Mouse (Mus musculus) inflammation-experienced regulatory T-cells, adult 16 weeks (primary cell): Measurements from ENCODE around the gene Dda1. TPM values are rescaled to one million over a fixed set of nuclear protein-coding genes. Genes with fewer than 3 reads are reported as not detected.

ENCODE experiments used
- polyA plus RNA-seq: library from polyadenylated mRNA; unstranded; fragments of 100-300 nt; shearing (Covaris generic); gene quantifications from one replicate; pipeline ENCODE4 v1.2.1, GENCODE M21; 2017

Dda1 gene
- polyA plus RNA-seq: 76.6 TPM

GRCm38 (mm10) chr8:71468916-71469315 is at the start of gene Dda1:
TSS of gene Dda1 (plus strand) at chr8:71469199.

GRCm38 (mm10) chr8:71463188-71464033 is 5.6 kb upstream of the Dda1 start, which contains the start of gene Abhd8:
TSS of gene Abhd8 (minus strand) at chr8:71463655.

GRCm38 (mm10) chr8:71464513-71465500 is 4.2 kb upstream of the Dda1 start, which contains the start of gene Mrpl34:
TSS of gene Mrpl34 (plus strand) at chr8:71464959.

GRCm38 (mm10) chr8:71485142-71486135 is 16.4 kb downstream of the Dda1 start, which contains the start of gene Ano8:
TSS of gene Ano8 (minus strand) at chr8:71485963.

GRCm38 (mm10) chr8:71487691-71488445 is 18.9 kb downstream of the Dda1 start, which contains the start of gene Gtpbp3:
TSS of gene Gtpbp3 (plus strand) at chr8:71488103.

GRCm38 (mm10) chr8:71511644-71512043 is 42.6 kb downstream of the Dda1 start, which contains the start of gene Plvap:
TSS of gene Plvap (minus strand) at chr8:71511752.

GRCm38 (mm10) chr8:71525226-71526050 is 56.4 kb downstream of the Dda1 start, which contains the start of gene Ccdc194:
TSS of gene Ccdc194 (minus strand) at chr8:71525711.

Other genes with a start within 250 kb of the Dda1 start
- gene Myo9b, start 196.5 kb upstream of the Dda1 start, polyA plus RNA-seq: 39.0 TPM
- gene Haus8, start 196.3 kb upstream of the Dda1 start, polyA plus RNA-seq: 31.0 TPM
- 154 TPM for gene Use1, start 102.4 kb upstream of the Dda1 start, polyA plus RNA-seq
- gene Ocel1, start 97.9 kb upstream of the Dda1 start, polyA plus RNA-seq: 7.2 TPM
- 0.55 TPM for gene Nr2f6, start 87.2 kb upstream of the Dda1 start, polyA plus RNA-seq
- gene Ushbp1, start 73.4 kb upstream of the Dda1 start, polyA plus RNA-seq: 0.29 TPM
- gene Babam1, start 72.3 kb upstream of the Dda1 start, polyA plus RNA-seq: 120 TPM
- 2.2 TPM for gene Ankle1, start 63.2 kb upstream of the Dda1 start, polyA plus RNA-seq
- gene Abhd8, start 5.5 kb upstream of the Dda1 start, polyA plus RNA-seq: 153 TPM
- 91.6 TPM for gene Mrpl34, start 4.2 kb upstream of the Dda1 start, polyA plus RNA-seq
- 0.28 TPM for gene Ano8, start 16.8 kb downstream of the Dda1 start, polyA plus RNA-seq
- 9.2 TPM for gene Gtpbp3, start 18.9 kb downstream of the Dda1 start, polyA plus RNA-seq
- not detected for gene Plvap, start 42.6 kb downstream of the Dda1 start, polyA plus RNA-seq
- not detected for gene Ccdc194, start 56.5 kb downstream of the Dda1 start, polyA plus RNA-seq
- gene Bst2, start 68.3 kb downstream of the Dda1 start, polyA plus RNA-seq: 140 TPM
- 95.4 TPM for gene Mvb12a, start 73.7 kb downstream of the Dda1 start, polyA plus RNA-seq
- gene Tmem221, start 89.7 kb downstream of the Dda1 start, polyA plus RNA-seq: not detected
- 0.21 TPM for gene Nxnl1, start 97.4 kb downstream of the Dda1 start, polyA plus RNA-seq
- gene Slc27a1, start 99.7 kb downstream of the Dda1 start, polyA plus RNA-seq: 22.7 TPM
- gene Pgls, start 123.0 kb downstream of the Dda1 start, polyA plus RNA-seq: 28.9 TPM
- gene Fam129c, start 128.4 kb downstream of the Dda1 start, polyA plus RNA-seq: 5.8 TPM
- gene Colgalt1, start 141.8 kb downstream of the Dda1 start, polyA plus RNA-seq: 4.0 TPM
- gene Unc13a, start 202.6 kb downstream of the Dda1 start, polyA plus RNA-seq: 0.55 TPM
- gene Jak3, start 207.1 kb downstream of the Dda1 start, polyA plus RNA-seq: 200 TPM
- 28.0 TPM for gene Insl3, start 220.0 kb downstream of the Dda1 start, polyA plus RNA-seq
- gene B3gnt3, start 232.6 kb downstream of the Dda1 start, polyA plus RNA-seq: 8.0 TPM